Mouse (Mus musculus) myocyte (in vitro differentiated cells): ENCODE data around the gene Gfra1. TPM values are rescaled to one million over a fixed set of nuclear protein-coding genes. Genes with fewer than 3 reads are reported as not detected.

Experiments
- H3K27me3 ChIP-seq: one replicate; pipeline ENCODE4 v1.6.1; 2011; ENCODE audit not compliant: control insufficient read depth, insufficient read depth, insufficient read length
- H3K36me3 ChIP-seq: one replicate; pipeline ENCODE4 v1.6.1; 2011; ENCODE audit not compliant: control insufficient read depth, insufficient read depth
- H3K4me2 ChIP-seq: one replicate; pipeline ENCODE4 v1.6.1; 2011; ENCODE audit warnings: low read depth, control low read depth
- H3K4me3 ChIP-seq: one replicate; pipeline ENCODE4 v1.5.1; 2011; ENCODE audit warnings: mild to moderate bottlenecking, control low read depth, moderate library complexity
- H3K79me2 ChIP-seq: one replicate; pipeline ENCODE4 v1.6.1; 2011; ENCODE audit not compliant: control insufficient read depth, insufficient read depth
- H3ac ChIP-seq: one replicate; pipeline ENCODE4 v1.6.1; 2011; ENCODE audit not compliant: control insufficient read depth, insufficient read length
- CEBPB ChIP-seq: IDR thresholded peaks from 2 replicates; pipeline ENCODE4 v1.6.1; 2011; ENCODE audit warnings: mild to moderate bottlenecking, moderate library complexity; ENCODE audit not compliant: poor library complexity, insufficient read depth, severe bottlenecking
- E2F4 ChIP-seq: IDR thresholded peaks from one replicate; pipeline ENCODE4 v1.6.1; 2011; ENCODE audit warnings: mild to moderate bottlenecking, control low read depth, moderate library complexity; ENCODE audit not compliant: insufficient read depth
- MAX ChIP-seq: IDR thresholded peaks from one replicate; pipeline ENCODE4 v1.6.1; 2011; ENCODE audit warnings: low read depth, mild to moderate bottlenecking, control low read depth
- MYOD1 ChIP-seq, 3 experiments: IDR thresholded peaks; one replicate each; pipeline ENCODE4 v1.6.1; 2011; ENCODE audit warnings: control low read depth in 2 of 3, low read depth in 2 of 3, mild to moderate bottlenecking in 2 of 3, moderate library complexity in 1 of 3; ENCODE audit not compliant: insufficient read length in 2 of 3, control insufficient read depth in 1 of 3
- MYOG ChIP-seq, 3 experiments: IDR thresholded peaks; one replicate each; pipeline ENCODE4 v1.6.1; 2011; ENCODE audit warnings: control low read depth in 2 of 3, low read depth in 2 of 3, mild to moderate bottlenecking in 2 of 3; ENCODE audit not compliant: insufficient read length in 2 of 3, control insufficient read depth in 1 of 3, insufficient read depth in 1 of 3
- POLR2A ChIP-seq: IDR thresholded peaks from one replicate; pipeline ENCODE4 v1.6.1; 2011; ENCODE audit warnings: low read depth, mild to moderate bottlenecking, control low read depth, moderate library complexity; ENCODE audit not compliant: insufficient read length
- POLR2AphosphoS2 ChIP-seq: IDR thresholded peaks from one replicate; pipeline ENCODE4 v1.6.1; 2011; ENCODE audit warnings: low read depth, control low read depth; ENCODE audit not compliant: insufficient read length
- REST ChIP-seq: IDR thresholded peaks from one replicate; pipeline ENCODE4 v1.6.1; 2011; ENCODE audit warnings: mild to moderate bottlenecking, control low read depth, moderate library complexity; ENCODE audit not compliant: insufficient read depth, insufficient read length
- SRF ChIP-seq: IDR thresholded peaks from one replicate; pipeline ENCODE4 v1.6.1; 2011; ENCODE audit warnings: low read depth; ENCODE audit not compliant: control insufficient read depth, insufficient read length
- TCF12 ChIP-seq: IDR thresholded peaks from one replicate; pipeline ENCODE4 v1.6.1; 2011; ENCODE audit warnings: mild to moderate bottlenecking, control low read depth; ENCODE audit not compliant: poor library complexity, insufficient read depth, severe bottlenecking
- TCF3 ChIP-seq: IDR thresholded peaks from one replicate; pipeline ENCODE4 v1.6.1; 2011; ENCODE audit warnings: low read depth, control low read depth; ENCODE audit not compliant: insufficient read length
- USF1 ChIP-seq: IDR thresholded peaks from one replicate; pipeline ENCODE4 v1.6.1; 2011; ENCODE audit warnings: low read depth, mild to moderate bottlenecking, control low read depth, moderate library complexity
- polyA plus RNA-seq: library from polyadenylated mRNA; unstranded; fragments of >200 nt; fragmentation: generic; extraction: Trizol; gene quantifications from one replicate; pipeline ENCODE4 v1.2.1, GENCODE M21; 2012; ENCODE audit warnings: missing spikeins

Gfra1 gene
- polyA plus RNA-seq, 1 experiment, result 4.6 TPM

GRCm38 (mm10) chr19:58452941-58453551 is 2.7 kb downstream of the Gfra1 start:
- Histone ChIP-seq H3K4me3 (peak overlapping the region; percentile 45), H3K36me3 (no peaks in the 10 kb centered on the region), H3K27me3 (no peaks in the 10 kb centered on the region), H3K79me2 (no peaks in the 10 kb centered on the region), H3K4me2 (peak overlapping the region; percentile 100), H3ac (no peak overlapping the region)
- no peak for TF ChIP-seq CEBPB
- TF ChIP-seq MYOG (IDR thresholded peaks at IDR 0.05; ENCODE audit: control insufficient read depth in 1 of 3, insufficient read depth in 1 of 3, insufficient read length in 2 of 3, low read depth in 2 of 3), result peak in 1 of 3 experiments; percentile 24
- peak in 2 of 3 experiments; percentile 39 to 77 for TF ChIP-seq MYOD1 (IDR thresholded peaks at IDR 0.05; ENCODE audit: control insufficient read depth in 1 of 3, insufficient read length in 2 of 3, low read depth in 2 of 3)
- TF ChIP-seq SRF, result peak; percentile 6

DNA sequence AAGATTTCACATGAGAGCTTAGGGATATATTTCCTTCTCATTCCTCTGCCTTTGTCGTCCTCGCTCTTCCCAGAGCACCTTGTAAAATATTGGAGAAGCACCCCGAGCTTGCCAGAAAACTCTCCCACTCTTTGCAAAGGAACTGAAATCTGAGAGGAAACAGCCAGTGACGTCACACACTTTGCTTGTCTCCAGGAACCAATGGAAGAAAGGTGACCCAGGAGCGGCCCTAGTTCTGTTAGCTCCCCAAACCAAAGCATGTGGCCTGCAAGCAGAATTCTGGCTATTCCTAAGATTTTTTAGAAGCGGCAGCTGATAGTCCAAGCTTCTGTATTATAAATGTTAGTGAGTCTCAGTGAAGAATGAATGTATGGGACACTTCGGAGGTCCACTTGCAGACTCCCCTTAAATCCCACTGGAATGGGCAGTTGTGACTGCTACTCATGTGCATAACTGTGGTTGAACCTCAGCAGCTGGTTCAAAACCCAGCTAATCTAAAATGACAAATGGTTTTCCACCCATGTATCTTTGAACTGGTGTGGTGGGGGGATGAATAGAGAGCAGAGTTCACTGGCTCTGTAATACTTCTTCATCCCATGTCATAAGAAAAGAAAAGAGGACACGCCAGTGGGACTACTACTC is 3.4 kb downstream of the Gfra1 start:
- Histone ChIP-seq H3K27me3 (no peaks in the 10 kb centered on the region), H3K79me2 (no peaks in the 10 kb centered on the region), H3K4me2 (peak overlapping the region; percentile 100), H3ac (no peak overlapping the region), H3K4me3 (no peak overlapping the region), H3K36me3 (no peaks in the 10 kb centered on the region)
- TF ChIP-seq MYOD1 (IDR thresholded peaks at IDR 0.05; ENCODE audit: control insufficient read depth in 1 of 3, insufficient read length in 2 of 3, low read depth in 2 of 3) (peak in 2 of 3 experiments; percentile 70 to 79), POLR2AphosphoS2 (no peak), USF1 (no peak), MYOG (IDR thresholded peaks at IDR 0.05; ENCODE audit: control insufficient read depth in 1 of 3, insufficient read depth in 1 of 3, insufficient read length in 2 of 3, low read depth in 2 of 3) (peak in 2 of 3 experiments; percentile 64 to 80), TCF12 (peak; percentile 91), REST (no peak), CEBPB (no peak), SRF (no peak), E2F4 (no peak), MAX (no peak), TCF3 (peak; percentile 79), POLR2A (no peak)

DNA sequence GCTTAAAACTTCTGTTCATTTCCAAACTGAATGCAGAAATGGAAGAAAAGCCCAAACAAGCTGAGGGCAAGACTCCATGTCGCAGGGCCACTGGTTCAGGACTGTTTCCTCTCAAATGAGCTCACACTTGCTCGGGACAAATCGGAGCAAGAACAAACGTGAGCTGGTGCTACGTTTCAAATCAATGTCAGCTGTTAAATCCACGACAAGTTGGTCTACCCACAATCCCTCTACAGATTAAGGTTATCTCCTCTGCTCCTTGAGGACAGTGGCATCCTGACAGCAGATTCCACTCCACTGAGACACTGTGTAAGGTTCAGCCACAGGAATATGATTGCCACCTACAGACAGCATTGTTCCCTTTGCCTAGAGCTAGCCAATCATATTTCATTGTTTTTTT is 4.4 kb downstream of the Gfra1 start:
- TF ChIP-seq SRF (no peak), POLR2AphosphoS2 (no peak), TCF3 (peak; percentile 59), TCF12 (peak; percentile 85), POLR2A (no peak), USF1 (no peak), E2F4 (no peak), MYOD1 (IDR thresholded peaks at IDR 0.05; ENCODE audit: control insufficient read depth in 1 of 3, insufficient read length in 2 of 3, low read depth in 2 of 3) (peak in 2 of 3 experiments; percentile 81), MYOG (IDR thresholded peaks at IDR 0.05; ENCODE audit: control insufficient read depth in 1 of 3, insufficient read depth in 1 of 3, insufficient read length in 2 of 3, low read depth in 2 of 3) (peak in 2 of 3 experiments; percentile 72 to 79), MAX (no peak), CEBPB (no peak), REST (no peak)
- H3K4me3 ChIP-seq, result no peak overlapping the region
- H3K4me2 ChIP-seq, result peak overlapping the region; percentile 55
- H3K36me3 ChIP-seq, result no peaks in the 10 kb centered on the region
- H3ac ChIP-seq, result no peak overlapping the region
- no peaks in the 10 kb centered on the region for H3K79me2 ChIP-seq
- no peaks in the 10 kb centered on the region for H3K27me3 ChIP-seq

DNA sequence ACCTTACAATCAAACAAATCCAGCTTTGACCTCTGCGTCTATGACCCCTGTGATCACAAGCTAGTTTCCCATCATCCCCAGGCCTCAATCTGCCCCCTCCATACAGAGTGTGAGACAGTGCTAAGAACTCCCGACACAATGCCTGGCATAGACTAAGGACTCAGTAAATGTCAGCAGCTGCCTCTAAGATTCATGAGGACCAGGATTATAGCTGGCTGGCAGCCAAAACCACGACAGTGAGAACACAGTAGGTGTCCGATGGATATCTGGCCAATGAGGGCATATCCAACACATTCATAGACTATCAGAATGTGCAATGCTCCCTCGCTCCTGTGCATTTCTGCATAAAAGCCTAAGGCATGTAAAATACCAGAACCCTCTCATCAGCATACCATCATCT is 5.0 kb downstream of the Gfra1 start:
- H3K27me3 ChIP-seq, result no peaks in the 10 kb centered on the region
- no peak overlapping the region for H3K4me3 ChIP-seq
- no peak for TF ChIP-seq MAX
- no peak for TF ChIP-seq POLR2A
- TF ChIP-seq MYOD1 (IDR thresholded peaks at IDR 0.05; ENCODE audit: control insufficient read depth in 1 of 3, insufficient read length in 2 of 3, low read depth in 2 of 3), result peak in 2 of 3 experiments; percentile 9 to 36
- TF ChIP-seq POLR2AphosphoS2, result no peak
- no peak for TF ChIP-seq TCF3
- no peak for TF ChIP-seq TCF12
- TF ChIP-seq SRF, result no peak
- no peak for TF ChIP-seq E2F4
- TF ChIP-seq MYOG (IDR thresholded peaks at IDR 0.05; ENCODE audit: control insufficient read depth in 1 of 3, insufficient read depth in 1 of 3, insufficient read length in 2 of 3, low read depth in 2 of 3), result peak in 1 of 3 experiments; percentile 19
- no peak for TF ChIP-seq USF1
- TF ChIP-seq CEBPB, result no peak
- TF ChIP-seq REST, result no peak
- no peak overlapping the region for H3ac ChIP-seq
- peak overlapping the region; percentile 55 for H3K4me2 ChIP-seq
- H3K79me2 ChIP-seq, result no peaks in the 10 kb centered on the region
- no peaks in the 10 kb centered on the region for H3K36me3 ChIP-seq
